Mouse (Mus musculus) B cell, adult 62 days (primary cell): ENCODE data around the gene Pkd2l1. TPM values are rescaled to one million over a fixed set of nuclear protein-coding genes. Genes with fewer than 3 reads are reported as not detected.

Experiments used
- total RNA-seq: library from RNA; stranded (reverse); gene quantifications from 4 replicates; pipeline ENCODE4 v1.2.4, GENCODE M21; 2023

The Pkd2l1 gene
- not detected in 4 replicates for total RNA-seq

DNA sequence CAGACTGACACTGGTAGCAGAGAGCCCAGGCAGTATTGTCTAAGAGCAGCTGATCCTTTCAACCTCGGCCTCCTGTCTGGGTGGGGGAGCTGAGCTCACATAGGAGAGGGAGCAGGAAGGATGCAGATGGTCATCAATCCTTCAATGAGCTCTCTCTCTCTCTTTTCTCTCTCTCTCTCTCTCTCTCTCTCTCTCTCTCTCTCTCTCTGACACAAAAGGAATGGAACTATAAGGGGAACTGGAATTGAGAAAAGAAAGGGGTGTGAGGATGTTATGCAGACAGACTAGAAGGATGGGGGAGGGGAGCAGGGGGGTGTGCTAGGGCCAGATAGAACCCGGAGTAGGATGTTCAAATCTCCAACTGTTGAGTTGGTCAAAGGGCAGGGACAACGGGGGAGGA is at the start of gene Pkd2l1:
Gene Pkd2l1 (minus strand): TSS at position 101 of the 400 bp plus-strand sequence.

DNA sequence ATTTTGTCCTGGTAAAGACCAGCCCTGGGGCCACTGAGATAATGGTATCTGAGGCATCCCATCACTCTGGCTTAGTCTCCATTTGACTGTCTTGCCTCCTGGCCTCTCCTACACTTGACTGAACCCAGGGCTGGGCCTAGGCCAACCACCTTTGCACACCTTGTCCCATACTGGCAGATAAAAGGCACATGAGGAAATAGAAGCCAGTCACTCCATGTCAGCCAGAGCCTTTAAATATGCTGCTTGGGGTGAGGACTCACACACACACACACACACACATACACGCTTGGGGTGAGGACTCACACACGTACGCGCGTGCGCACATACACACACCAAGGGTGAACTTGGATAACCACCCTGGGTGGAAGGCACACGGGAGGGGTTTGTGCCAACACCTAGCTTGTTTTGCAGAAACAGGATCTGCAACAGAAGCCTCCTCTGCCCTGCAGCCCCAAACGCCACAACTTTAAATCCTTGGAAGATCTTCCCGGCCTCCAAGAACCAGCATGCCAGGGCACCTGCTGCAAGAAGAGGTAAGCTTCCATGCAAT is 10.8 kb upstream of the Pkd2l1 start, which contains the start of gene Scd3:
Gene Scd3 (plus strand): TSS at position 255 of the 550 bp plus-strand sequence.

DNA sequence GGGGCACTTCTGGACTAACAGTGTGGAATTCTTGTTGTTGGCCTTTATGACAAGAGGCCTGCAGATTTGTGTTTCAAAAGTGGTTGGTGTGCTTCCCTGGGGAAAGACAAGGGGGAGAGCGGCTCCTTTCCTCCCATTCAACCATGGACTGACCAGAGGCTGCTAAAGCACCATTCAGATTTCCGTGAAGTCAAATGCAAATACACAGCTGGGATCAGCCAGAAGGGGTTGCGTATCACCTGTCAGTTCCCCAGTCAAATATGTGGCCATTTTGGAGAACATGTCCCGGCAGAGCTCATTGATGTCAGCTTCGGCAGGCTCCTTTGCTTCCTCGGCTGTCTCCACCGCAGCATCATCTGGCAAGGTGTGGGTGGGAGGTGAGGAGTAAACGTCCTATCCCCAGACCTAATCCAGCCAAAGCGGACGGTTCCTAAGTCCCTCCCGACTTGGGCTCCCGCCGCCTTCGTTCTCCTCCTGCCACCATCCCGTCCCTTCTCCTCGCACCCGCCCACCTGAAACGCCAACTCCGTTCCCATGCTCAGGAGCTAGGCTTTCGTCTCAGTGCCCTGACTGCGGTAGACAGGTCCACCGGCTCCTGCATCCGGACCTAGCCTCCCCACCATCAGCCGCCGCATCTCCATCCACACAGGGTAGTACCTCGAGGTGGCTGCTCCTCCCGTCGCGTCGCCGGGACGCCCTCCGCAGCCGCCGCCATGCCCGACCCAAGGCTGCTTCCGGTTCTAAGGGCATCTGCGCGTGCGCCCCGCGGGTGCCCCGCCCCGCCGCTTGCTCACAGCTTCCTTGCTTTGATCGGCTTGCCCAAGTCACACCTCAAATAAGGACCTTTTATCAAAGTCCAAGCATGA is 46.3 kb downstream of the Pkd2l1 start, which contains the start of gene Bloc1s2:
Gene Bloc1s2 (minus strand): TSS at position 745 of the 866 bp plus-strand sequence.

DNA sequence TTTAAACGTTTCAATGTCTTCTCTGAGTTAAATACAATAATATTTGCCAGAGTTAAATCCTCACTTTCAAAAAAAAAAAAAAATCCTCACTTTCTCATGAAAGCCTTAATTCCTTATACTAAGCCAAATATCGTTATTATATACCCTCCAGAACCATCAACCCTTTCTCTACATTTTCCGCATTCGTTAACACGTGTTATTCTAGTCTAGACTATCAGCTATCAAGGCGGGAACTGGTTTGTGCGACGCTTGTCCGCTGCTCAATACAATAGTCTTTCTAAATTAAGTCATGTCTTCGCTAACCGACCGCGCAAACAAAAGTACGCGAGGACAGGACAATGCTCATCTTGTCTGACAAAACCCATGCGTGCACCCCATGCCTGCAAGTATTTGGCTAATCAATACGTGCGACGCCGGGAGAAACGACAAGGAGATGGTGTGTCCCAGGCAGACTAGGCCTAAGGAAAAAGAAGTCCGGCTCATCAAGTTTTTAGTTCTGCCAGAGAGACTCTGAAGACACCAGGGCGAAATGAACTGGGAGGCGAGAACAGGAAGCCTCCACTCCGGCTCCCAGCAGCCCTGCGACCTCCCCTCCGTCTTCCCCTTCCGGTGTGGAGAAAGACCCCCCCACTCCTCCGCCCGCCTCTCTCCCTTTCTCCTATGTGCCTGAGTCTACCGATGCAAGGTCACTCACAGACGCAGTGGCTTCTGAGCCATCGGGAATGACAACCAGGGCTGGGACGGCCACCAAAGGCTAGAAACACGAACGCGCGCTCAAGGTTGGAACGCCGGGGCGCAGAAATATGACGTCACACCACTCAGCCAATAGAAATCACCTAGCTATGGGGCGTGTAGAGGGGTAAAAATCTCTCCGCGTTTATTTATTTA is 56.9 kb downstream of the Pkd2l1 start, which contains the start of gene Cwf19l1:
Gene Cwf19l1 (minus strand): TSS at position 805 of the 888 bp plus-strand sequence.

DNA sequence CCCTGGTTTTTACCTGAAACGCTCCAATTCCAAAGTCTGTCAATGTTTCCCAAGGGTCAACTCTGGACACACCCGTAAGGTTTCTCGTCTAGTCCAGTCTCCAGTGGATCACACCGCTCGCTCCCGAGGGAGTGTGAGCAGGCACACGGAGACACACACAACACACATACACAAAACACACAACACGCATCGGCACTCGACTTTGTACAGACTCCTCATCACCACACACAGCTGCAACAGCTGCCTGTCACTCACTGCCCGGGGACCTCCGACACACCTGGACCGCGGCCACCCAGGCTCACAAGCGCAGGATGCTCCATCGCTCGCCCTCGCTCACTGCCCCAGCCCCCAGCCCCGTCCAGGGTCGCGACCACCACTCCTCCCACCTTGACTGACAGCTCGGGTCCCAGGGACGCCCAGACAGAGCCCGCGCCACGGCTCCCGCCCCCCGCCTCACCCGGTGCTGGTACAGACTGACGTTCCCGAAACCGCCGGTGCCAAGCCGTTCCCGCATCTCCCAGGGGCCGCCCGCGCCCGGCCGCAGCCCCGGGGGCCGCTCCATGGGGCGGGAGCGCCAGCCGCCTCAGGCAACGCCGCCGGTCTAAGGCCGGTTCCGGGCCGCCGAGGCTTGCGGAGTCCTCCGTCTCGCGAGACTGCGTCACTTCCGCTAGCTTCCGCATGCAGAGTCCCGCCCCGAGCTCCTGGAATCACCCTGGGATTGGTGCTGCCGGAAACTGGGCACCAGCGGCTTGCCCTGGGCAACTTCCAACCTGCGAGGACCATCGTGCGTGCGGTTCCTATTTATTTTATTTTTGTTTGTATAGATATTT is 85.2 kb downstream of the Pkd2l1 start, which contains the start of gene Chuk:
Gene Chuk (minus strand): TSS at position 650 of the 830 bp plus-strand sequence.

Other genes with a start within 250 kb of the Pkd2l1 start
- gene Cpn1, start 205.9 kb downstream of the Pkd2l1 start, total RNA-seq, result not detected in 4 replicates
- gene Cyp2c23, start 163.2 kb downstream of the Pkd2l1 start, total RNA-seq, result not detected in 4 replicates
- gene Erlin1, start 122.7 kb downstream of the Pkd2l1 start, total RNA-seq, result 18.5 to 23.1 TPM (median 19.5 TPM) in 4 replicates
- gene Chuk, start 85.0 kb downstream of the Pkd2l1 start, total RNA-seq, result 84.8 to 90.8 TPM (median 85.9 TPM) in 4 replicates
- 26.2 to 32.3 TPM (median 29.9 TPM) in 4 replicates for gene Cwf19l1, start 56.6 kb downstream of the Pkd2l1 start, total RNA-seq
- gene Bloc1s2, start 46.0 kb downstream of the Pkd2l1 start, total RNA-seq, result 84.5 to 97.8 TPM (median 87.2 TPM) in 4 replicates
- gene Scd3, start 10.8 kb upstream of the Pkd2l1 start, total RNA-seq, result not detected in 4 replicates
- 39.1 to 42.5 TPM (median 39.8 TPM) in 4 replicates for gene Scd2, start 101.2 kb upstream of the Pkd2l1 start, total RNA-seq
- gene Scd4, start 140.7 kb upstream of the Pkd2l1 start, total RNA-seq, result 0.85 to 2.0 TPM (median 1.5 TPM) in 4 replicates
- 810 to 978 TPM (median 883 TPM) in 4 replicates for gene Scd1, start 215.4 kb upstream of the Pkd2l1 start, total RNA-seq